Mouse (Mus musculus): ENCODE measurements around the gene Fam110c.

DNA sequence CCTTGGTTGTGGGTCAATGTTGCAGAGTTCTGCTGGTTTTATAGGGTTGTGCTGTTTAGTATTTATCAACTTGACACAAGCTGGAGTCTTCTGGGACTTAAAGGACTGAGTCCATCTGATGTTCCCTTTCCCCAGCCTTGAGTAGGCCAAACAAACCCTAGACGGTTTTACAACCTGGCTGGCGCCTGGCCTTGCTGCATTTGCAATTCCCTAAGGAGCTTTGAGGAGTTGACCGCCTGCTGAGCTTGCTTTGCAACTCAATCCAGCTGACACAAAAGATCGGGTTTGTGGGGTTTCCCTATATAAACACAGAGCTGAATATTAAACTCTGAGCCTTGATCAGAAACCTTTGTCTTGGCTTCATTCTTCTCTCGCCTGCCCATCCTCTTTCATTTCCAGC lies 18.8 kb downstream of the Fam110c start:
- no peak for TF ChIP-seq CTCF (IDR thresholded peaks at IDR 0.05; ENCODE audit: low read depth)
- no peak for TF ChIP-seq EP300 (IDR thresholded peaks at IDR 0.05; ENCODE audit: low read depth)
